In genomic region chr2:16568263-16568662, GRCm38 (mm10) we compare ENCODE assay signal across 28 mouse cellular contexts.
A peak's percentile ranks its signal among the peaks of the same experiment; 100 is the strongest.
DNase-seq lines count a peak whose midpoint lies in the region; ATAC-seq and TF ChIP-seq lines count a peak whose summit lies in the region.
"Had no signal": no experiment of that assay in that cellular context is flagged by ENCODE, and none has a peak within 500 bp of the region (broad histone marks: within the 10 kb centered on the region; RNA-seq: fewer than 3 reads in every experiment).

No protein-coding gene starts in this region.

- no peaks in the 10 kb centered on the region for H3K4me1 ChIP-seq in MEL (ENCODE audit: control insufficient read depth in 1 of 2, insufficient read depth in 2 of 2, low read length in 2 of 2)
- H3K4me1 ChIP-seq: embryonic facial prominence, embryonic 12.5 days; forebrain, embryonic 15.5 days; heart, embryonic 12.5 days; hindbrain, embryonic 15.5 days; intestine, embryonic 15.5 days; liver, embryonic 12.5 days had no signal

- H3K36me3 ChIP-seq in MEL (ENCODE audit: control insufficient read depth in 1 of 2, insufficient read depth in 2 of 2, low read length in 2 of 2): no peaks in the 10 kb centered on the region
- H3K36me3 ChIP-seq: embryonic facial prominence, embryonic 12.5 days; forebrain, embryonic 15.5 days; heart, embryonic 12.5 days; hindbrain, embryonic 15.5 days; intestine, embryonic 15.5 days; liver, embryonic 12.5 days had no signal

- no peak for TF ChIP-seq RAD21 in MEL (IDR thresholded peaks at IDR 0.05; ENCODE audit: low read depth, low read length)

- ATAC-seq in hematopoietic stem cell, adult 5-6 weeks (replicated peaks in 1 of 2; ENCODE audit: insufficient read depth in 1 of 2, low FRiP score in 2 of 2, low TSS enrichment in 1 of 2, low read depth in 1 of 2, poor library complexity in 2 of 2, severe bottlenecking in 2 of 2): peak; percentile 56 to 73
- ATAC-seq: forebrain, embryonic 15.5 days; intestine, embryonic 15.5 days; liver, embryonic 12.5 days; liver, postnatal 0 days had no signal

- H3K27ac ChIP-seq in MEL (ENCODE audit: control insufficient read depth, low read depth, low read length): no peak overlapping the region
- H3K27ac ChIP-seq: embryonic facial prominence, embryonic 12.5 days; forebrain, embryonic 15.5 days; hindbrain, embryonic 15.5 days; intestine, embryonic 15.5 days; liver, embryonic 12.5 days had no signal

- no peak overlapping the region for H3K9ac ChIP-seq in MEL (ENCODE audit: control insufficient read depth, low read depth, low read length, poor library complexity, severe bottlenecking)
- H3K9ac ChIP-seq: embryonic facial prominence, embryonic 12.5 days; forebrain, embryonic 15.5 days; heart, embryonic 12.5 days; hindbrain, embryonic 15.5 days; intestine, embryonic 15.5 days; liver, embryonic 12.5 days; liver, postnatal 0 days had no signal

- no peak for TF ChIP-seq EP300 in MEL (IDR thresholded peaks at IDR 0.05; ENCODE audit: low read depth in 1 of 2, low read length in 2 of 2)

- peak overlapping the region in 1 of 2 experiments; percentile 65; a peak in 2 of 4 replicates for H3K4me3 ChIP-seq in MEL (ENCODE audit: control insufficient read depth in 1 of 2, insufficient read depth in 1 of 2, low read depth in 2 of 2, low read length in 2 of 2)
- H3K4me3 ChIP-seq: embryonic facial prominence, embryonic 12.5 days; forebrain, embryonic 15.5 days; heart, embryonic 12.5 days; hindbrain, embryonic 15.5 days; intestine, embryonic 15.5 days; liver, embryonic 12.5 days had no signal

- no peaks in the 10 kb centered on the region for H3K27me3 ChIP-seq in MEL (ENCODE audit: control insufficient read depth in 1 of 2, insufficient read depth in 2 of 2, low read length in 2 of 2)
- H3K27me3 ChIP-seq: embryonic facial prominence, embryonic 12.5 days; forebrain, embryonic 15.5 days; heart, embryonic 12.5 days; hindbrain, embryonic 15.5 days; intestine, embryonic 15.5 days; liver, embryonic 12.5 days had no signal

- TF ChIP-seq CTCF in MEL (IDR thresholded peaks at IDR 0.05 in 2 of 3, conservative IDR thresholded peaks at IDR 0.05 in 1 of 3; ENCODE audit: control insufficient read depth in 1 of 3, insufficient read depth in 1 of 3, low read depth in 2 of 3, low read length in 3 of 3, poor library complexity in 1 of 3, severe bottlenecking in 1 of 3): no peak

- no peaks in the 10 kb centered on the region for H3K9me3 ChIP-seq in MEL (replicated peaks; ENCODE audit: insufficient read depth, low read length)
- H3K9me3 ChIP-seq: embryonic facial prominence, embryonic 12.5 days; forebrain, embryonic 15.5 days; heart, embryonic 12.5 days; hindbrain, embryonic 15.5 days; intestine, embryonic 15.5 days; liver, embryonic 12.5 days had no signal

- TF ChIP-seq POLR2A in MEL (IDR thresholded peaks at IDR 0.05; ENCODE audit: control insufficient read depth in 1 of 2, insufficient read depth in 1 of 2, low read depth in 1 of 2, low read length in 2 of 2, poor library complexity in 1 of 2): no peak

- DNase-seq in CD4-positive helper T cell, adult 2 months (ENCODE audit: low read depth, low spot score): peak; percentile 14
- peak; percentile 2 for DNase-seq in MEL (ENCODE audit: low read depth, low spot score)
- no peak for DNase-seq in cerebellum, postnatal 10 days
- no peak for DNase-seq in adrenal gland, postnatal 14 days
- no peak for DNase-seq in heart, adult 18-20 months
- DNase-seq in spleen, postnatal 4 days (ENCODE audit: low spot score in 2 of 2): no peak
- DNase-seq: adrenal gland, postnatal 25 days; cerebellum, adult 18-20 months; cerebellum, postnatal 14 days; embryo, embryonic 11 days; gastrocnemius, postnatal 25 days; heart, adult 11 months; heart, postnatal 4 days; kidney, adult 2 months; kidney, postnatal 4 days; left cerebral cortex, postnatal 4 days; liver, postnatal 0 days; lung, postnatal 36 days; midbrain, embryonic 14.5 days; right cerebral cortex, adult 18-20 months; thymus, postnatal 4 days had no signal

- H3K79me2 ChIP-seq in MEL (ENCODE audit: control insufficient read depth, insufficient read depth, low read length, poor library complexity): no peaks in the 10 kb centered on the region

TF ChIP-seq in MEL, 35 proteins besides CTCF, POLR2A, EP300 and RAD21:
- TF ChIP-seq SMC3 (IDR thresholded peaks at IDR 0.05; ENCODE audit: low read depth, low read length): no peak
- TF ChIP-seq MYC (IDR thresholded peaks at IDR 0.05; ENCODE audit: low read depth, low read length): no peak
- no peak for TF ChIP-seq JUND (IDR thresholded peaks at IDR 0.05; ENCODE audit: low read depth, low read length)
- no peak for TF ChIP-seq HCFC1 (IDR thresholded peaks at IDR 0.05; ENCODE audit: low read depth, low read length)
- TF ChIP-seq ZNF384 (IDR thresholded peaks at IDR 0.05; ENCODE audit: low read depth, low read length): no peak
- TF ChIP-seq MYB (IDR thresholded peaks at IDR 0.05; ENCODE audit: low read depth, low read length): no peak
- TF ChIP-seq NRF1 (IDR thresholded peaks at IDR 0.05; ENCODE audit: insufficient read depth, low read depth, low read length, poor library complexity, severe bottlenecking): no peak

Comparison
In these comparisons a context has a peak if more than half of its experiments do, and no peak if none do; other contexts are left out.
1. DNase-seq: peak in CD4-positive helper T cell, adult 2 months (single experiment) and MEL (single experiment); none in cerebellum, postnatal 10 days (0 of 2), adrenal gland, postnatal 14 days (single experiment), heart, adult 18-20 months (0 of 2) and spleen, postnatal 4 days (0 of 2).